Mouse (Mus musculus) frontal cortex, postnatal 25 days (tissue): ENCODE measurements around the gene Itga2b.
"Not testable (repeated sequence)": the region's sequence is repeated elsewhere in the genome, so short reads cannot be mapped to it uniquely, and the experiment has no call there.

Experiments
- DNase-seq, 2 experiments: peaks; one replicate each; pipeline ENCODE4 v3.0.0; 2022; ENCODE audit warnings: low spot score in 2 of 2

Itga2b gene

GRCm38 (mm10) chr11:102411704-102412103 lies 58.2 kb downstream of the Itga2b start:
- DNase-seq, result peak; percentile 84 to 91

DNA sequence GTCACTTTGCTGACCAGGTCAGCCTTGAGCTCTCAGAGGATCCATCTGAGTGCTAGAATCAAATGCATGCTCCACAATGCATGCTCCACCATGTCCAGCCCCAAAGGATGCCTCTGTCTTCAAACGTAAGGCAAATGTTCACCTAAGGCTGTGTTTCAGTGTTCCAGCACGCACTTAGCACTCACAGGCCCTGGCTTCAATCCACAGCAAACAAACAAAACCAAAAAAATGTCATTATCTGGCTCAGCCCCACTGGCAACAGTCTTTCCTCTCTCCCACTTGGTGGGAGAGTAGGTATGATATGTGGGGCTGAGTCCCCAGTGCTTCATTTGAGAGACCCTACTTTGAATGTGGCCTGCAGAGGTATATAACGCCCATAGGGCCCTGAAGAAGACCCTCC lies 58.9 kb downstream of the Itga2b start:
- no peak for DNase-seq

- DNase-seq, result not testable (repeated sequence)
Observed at GRCm38 (mm10) chr11:102410345-102410744, 59.6 kb downstream of the Itga2b start.

DNA sequence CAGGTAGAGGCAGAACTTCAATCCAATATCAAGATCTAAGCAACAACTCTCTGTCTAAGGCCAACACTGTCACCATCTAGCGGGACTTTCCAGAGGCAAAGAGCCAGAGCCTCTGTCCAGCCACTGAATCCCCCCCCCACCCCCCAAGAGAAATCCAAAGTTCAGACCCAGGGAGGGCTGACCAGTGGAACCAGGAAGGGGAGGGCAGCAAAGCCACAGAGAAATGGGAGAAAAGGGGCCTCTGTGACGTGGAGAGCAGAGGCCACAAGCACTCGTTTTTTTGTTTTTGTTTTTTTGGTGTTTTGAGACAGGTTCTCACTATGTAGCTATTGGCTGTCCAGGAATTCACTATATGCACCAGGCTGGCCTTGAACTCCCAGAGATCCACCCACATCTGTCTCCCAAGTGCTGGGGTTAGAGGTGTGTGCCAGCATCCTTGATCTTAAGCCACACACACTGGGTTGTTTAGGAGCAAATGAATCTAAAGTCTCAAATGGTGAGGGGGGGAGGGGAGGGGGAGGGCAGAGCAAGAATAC lies 60.1 kb downstream of the Itga2b start:
- DNase-seq, result no peak

DNA sequence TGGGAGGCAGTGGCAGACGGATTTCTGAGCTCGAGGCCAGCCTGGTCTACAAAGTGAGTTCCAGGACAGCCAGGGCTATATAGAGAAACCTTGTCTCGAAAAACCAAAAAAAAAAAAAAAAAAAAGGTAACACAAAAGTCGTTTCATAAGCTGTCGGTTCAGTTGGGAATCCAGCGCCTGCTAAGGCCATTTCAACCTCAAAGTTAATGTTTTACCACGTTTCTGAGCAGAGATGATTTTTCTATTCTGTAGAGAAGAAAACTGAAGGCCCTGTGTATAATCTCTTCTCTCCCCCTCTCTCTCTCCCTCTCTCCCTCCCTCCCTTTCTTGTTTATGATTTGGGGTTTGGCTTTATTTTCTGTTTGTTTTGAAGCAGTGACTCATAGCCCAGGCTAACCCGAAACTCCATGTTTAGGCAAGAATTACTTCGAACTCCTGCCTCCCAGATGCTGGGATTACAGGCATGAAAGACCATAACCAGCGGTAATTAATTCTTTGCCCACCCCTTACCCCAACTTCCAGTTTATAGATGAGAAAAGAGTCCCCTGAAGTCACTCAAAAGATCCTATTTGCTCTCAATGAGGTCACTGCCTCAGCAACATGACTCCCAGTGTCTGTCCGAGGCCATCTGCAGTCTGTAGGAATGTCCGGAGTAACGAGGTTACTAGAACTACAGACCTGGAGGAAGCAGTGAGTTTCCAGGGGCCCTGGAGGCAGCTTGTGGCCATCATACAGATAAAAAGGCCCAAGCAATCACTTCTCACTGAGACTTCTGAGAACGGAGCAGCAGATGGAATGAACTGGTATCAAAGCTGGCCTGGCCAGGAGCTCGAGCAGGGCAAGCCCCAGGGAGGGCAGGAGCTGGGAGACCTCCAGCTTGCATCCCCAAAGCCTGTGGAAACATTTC lies 60.8 kb downstream of the Itga2b start:
- DNase-seq, result no peak

DNA sequence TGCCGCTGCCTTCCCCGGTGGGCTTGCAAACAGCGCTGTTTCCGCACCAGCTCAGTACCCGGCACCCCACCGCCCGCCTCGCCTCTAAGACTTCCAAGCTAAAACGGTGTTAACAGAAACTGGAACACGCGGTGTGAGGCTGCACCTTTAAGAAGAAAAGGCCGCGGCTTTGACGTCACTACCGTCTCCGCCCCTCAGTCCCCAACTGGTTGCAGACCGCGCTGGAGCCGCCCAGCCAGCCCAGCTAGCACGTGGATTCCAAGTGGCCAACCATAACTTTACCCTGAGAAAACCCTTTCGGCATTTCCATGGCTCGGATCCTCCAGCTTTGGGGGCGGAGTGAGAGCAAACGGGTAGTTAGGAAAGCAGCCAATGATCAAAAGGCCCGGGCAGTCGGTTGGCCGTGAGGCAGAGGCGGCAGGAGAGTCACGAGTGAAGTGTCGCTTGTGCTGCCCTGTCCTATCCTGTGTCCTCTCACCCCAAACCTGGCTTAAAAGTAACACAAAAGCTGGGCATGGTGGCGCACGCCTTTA lies 61.5 kb downstream of the Itga2b start:
- peak; percentile 86 to 93 for DNase-seq

GRCm38 (mm10) chr11:102407834-102408215 lies 62.1 kb downstream of the Itga2b start, which contains the start of gene Slc25a39:
TSS of gene Slc25a39 (minus strand) at chr11:102407946.
- no peak for DNase-seq

DNA sequence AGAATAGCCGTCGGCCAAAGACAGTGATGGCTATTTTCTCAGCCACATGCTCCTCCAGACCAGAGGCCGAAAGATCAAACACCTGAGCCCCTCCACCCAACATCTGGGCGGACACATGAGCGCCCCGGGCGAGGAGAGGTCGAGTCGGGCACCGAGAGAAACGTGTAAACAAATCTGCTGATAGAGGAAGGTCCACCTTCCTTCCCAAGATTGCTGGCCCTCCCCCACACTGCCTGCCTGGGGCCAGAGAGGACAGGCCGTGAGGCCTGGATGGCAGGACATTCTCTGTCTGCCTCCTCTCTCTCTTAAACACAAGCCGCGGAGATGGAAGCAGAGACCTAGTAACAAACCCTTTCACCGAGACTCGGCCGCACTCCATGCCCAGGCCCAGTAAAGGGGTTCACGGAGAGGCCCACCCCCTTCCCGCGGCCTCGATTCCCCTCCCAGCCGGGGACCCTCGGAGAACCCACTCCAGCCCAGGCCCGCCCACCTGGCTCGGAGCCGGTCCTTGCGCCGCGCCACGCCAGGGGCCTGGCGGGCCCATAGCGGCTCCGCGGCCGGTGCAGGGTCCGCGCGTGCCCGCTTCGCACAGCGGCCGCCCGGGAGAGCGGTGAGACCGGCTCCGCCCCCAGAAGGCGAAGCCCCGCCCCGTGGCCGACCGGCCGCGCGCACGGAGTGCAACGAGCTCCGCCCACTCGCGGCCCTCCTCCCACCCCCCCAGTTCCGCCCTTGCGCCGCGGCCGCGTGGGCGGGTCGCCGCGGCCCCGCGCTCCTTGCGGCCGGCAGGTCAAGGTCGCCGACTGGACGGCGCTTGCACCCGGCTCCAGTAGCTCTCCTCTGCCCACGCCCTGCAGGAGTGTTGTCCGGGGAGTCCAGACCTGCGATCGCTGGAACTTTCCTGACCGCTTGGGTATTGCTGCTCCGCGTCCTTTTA lies 62.8 kb downstream of the Itga2b start:
- peak; percentile 71 to 78 for DNase-seq

DNA sequence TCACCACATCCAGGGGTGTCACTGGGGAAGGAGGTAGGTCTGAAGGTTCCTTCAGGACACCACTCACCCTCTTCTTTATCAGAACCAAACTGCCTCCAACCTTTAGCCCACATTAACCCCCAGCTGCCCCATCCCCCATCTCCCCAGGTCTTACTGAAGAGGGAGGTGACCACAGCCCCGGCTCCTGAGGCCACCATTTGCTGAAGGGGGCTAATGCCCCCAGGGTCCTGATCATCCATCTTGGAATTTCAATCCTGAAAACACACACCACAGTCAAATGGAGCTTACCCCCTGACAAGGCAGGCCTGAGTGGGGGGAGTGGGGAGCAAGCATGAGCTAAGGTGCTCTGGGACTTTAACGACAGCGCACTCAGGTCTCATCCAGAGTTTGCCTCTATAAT lies 63.5 kb downstream of the Itga2b start:
- no peak for DNase-seq

- DNase-seq, result no peak
Observed at GRCm38 (mm10) chr11:102405544-102406285, 64.2 kb downstream of the Itga2b start.

- no peak for DNase-seq
Observed at GRCm38 (mm10) chr11:102404161-102405010, 65.5 kb downstream of the Itga2b start.

- DNase-seq, result no peak
Observed at GRCm38 (mm10) chr11:102403657-102404056, 66.3 kb downstream of the Itga2b start.
